21 mouse cellular contexts compared by ENCODE assay signal in the genomic region with DNA sequence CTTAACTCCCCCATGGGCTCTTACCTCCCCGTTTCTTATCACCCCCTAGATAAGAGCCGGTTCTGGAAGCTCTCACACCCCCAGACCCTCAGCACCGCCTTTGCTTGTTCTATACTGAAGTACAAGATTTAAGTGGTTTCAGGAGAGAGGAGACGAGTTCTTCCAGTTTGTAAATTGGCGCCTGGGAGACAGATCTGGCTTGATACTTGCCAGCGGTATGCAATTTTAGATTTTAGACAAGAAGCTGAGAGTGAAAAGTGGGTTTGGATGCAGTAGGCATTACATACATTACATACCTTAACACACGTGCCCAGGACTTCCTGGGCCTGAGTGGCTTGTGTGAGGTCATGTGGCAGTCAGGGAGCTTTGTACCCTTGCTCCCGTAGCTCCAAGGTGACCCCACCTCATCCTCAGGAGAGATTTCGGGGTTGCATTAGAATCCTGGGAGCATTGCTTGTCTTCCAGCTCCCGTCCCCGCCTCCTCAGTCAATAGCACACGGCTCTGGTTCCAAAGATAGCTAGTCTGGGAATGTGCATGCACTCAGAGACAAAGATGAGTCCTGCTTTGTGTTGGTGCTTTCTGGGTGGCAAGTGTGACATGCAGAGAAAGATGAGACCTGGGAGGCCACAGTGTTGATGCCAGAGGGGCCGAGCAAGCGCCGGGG. TPM values are rescaled to one million over a fixed set of nuclear protein-coding genes. Genes with fewer than 3 reads are reported as not detected.
DNase-seq lines count a peak whose midpoint lies in the region; ATAC-seq and TF ChIP-seq lines count a peak whose summit lies in the region.
"Had no signal": no experiment of that assay in that cellular context is flagged by ENCODE, and none has a peak within 500 bp of the region (broad histone marks: within the 10 kb centered on the region; RNA-seq: fewer than 3 reads in every experiment).

No protein-coding gene starts in this region.

- WGBS in heart, embryonic 13.5 days: 25% methylated on average over 15 of the region's 15 CpGs
- 54% methylated on average over 15 of the region's 15 CpGs for WGBS in lung, embryonic 14.5 days
- WGBS in intestine, embryonic 16.5 days: 63% methylated on average over 15 of the region's 15 CpGs
- WGBS in stomach, embryonic 15.5 days: 64% methylated on average over 15 of the region's 15 CpGs

- H3K36me3 ChIP-seq in heart, embryonic 13.5 days: peaks cover 37% of the 10 kb centered on the region
- H3K36me3 ChIP-seq in lung, embryonic 14.5 days (ENCODE audit: insufficient read depth): peaks cover 4% of the 10 kb centered on the region; the same call in 1 of the 2 replicates
- H3K36me3 ChIP-seq in intestine, embryonic 16.5 days (ENCODE audit: control insufficient read depth, insufficient read depth, low read length): 0 out of 2 replicates have a peak, but pooled peaks cover 2% of the 10 kb centered on the region
- H3K36me3 ChIP-seq in stomach, embryonic 15.5 days: no peaks in the 10 kb centered on the region
- H3K36me3 ChIP-seq: limb, embryonic 12.5 days; neural tube, embryonic 12.5 days had no signal

- H3K4me3 ChIP-seq in heart, embryonic 13.5 days: no peak overlapping the region
- H3K4me3 ChIP-seq in lung, embryonic 14.5 days (ENCODE audit: low read depth, low read length): no peak overlapping the region
- no peak overlapping the region for H3K4me3 ChIP-seq in intestine, embryonic 16.5 days (ENCODE audit: low read length)
- no peak overlapping the region for H3K4me3 ChIP-seq in stomach, embryonic 15.5 days (replicated peaks)
- H3K4me3 ChIP-seq: limb, embryonic 12.5 days; neural tube, embryonic 12.5 days had no signal

- intact Hi-C loops in heart, postnatal 36 days (cut with DNase I): no loop called here

- H3K27me3 ChIP-seq in heart, embryonic 13.5 days (replicated peaks): no peaks in the 10 kb centered on the region
- no peaks in the 10 kb centered on the region for H3K27me3 ChIP-seq in lung, embryonic 14.5 days (ENCODE audit: insufficient read depth, low read length)
- H3K27me3 ChIP-seq in intestine, embryonic 16.5 days (replicated peaks; ENCODE audit: control insufficient read depth, insufficient read depth, low read length): no peaks in the 10 kb centered on the region
- H3K27me3 ChIP-seq in stomach, embryonic 15.5 days (replicated peaks): no peaks in the 10 kb centered on the region
- H3K27me3 ChIP-seq: limb, embryonic 12.5 days; neural tube, embryonic 12.5 days had no signal

- DNase-seq in heart, postnatal 36 days: no peak
- peak; percentile 63 for DNase-seq in lung, embryonic 14.5 days
- no peak for DNase-seq in lung, postnatal 14 days
- DNase-seq in embryo, embryonic 10 days (ENCODE audit: low spot score): no peak
- DNase-seq: adrenal gland, adult 2 months; cerebellum, adult 18-20 months; gastrocnemius, postnatal 25 days; kidney, adult 9 months; kidney, postnatal 4 days; layer of hippocampus, postnatal 36 days; right cerebral cortex, postnatal 4 days had no signal

- H3K4me1 ChIP-seq in heart, embryonic 13.5 days: peaks cover 100% of the 10 kb centered on the region
- peaks cover 23% of the 10 kb centered on the region for H3K4me1 ChIP-seq in lung, embryonic 14.5 days (ENCODE audit: insufficient read depth)
- H3K4me1 ChIP-seq in intestine, embryonic 16.5 days (ENCODE audit: control insufficient read depth, insufficient read depth, low read length): peaks cover 53% of the 10 kb centered on the region
- H3K4me1 ChIP-seq in stomach, embryonic 15.5 days: peaks cover 25% of the 10 kb centered on the region

- H3K4me2 ChIP-seq in heart, embryonic 13.5 days: peak overlapping the region; percentile 32
- H3K4me2 ChIP-seq in lung, embryonic 14.5 days: no peak overlapping the region
- H3K4me2 ChIP-seq in intestine, embryonic 16.5 days (ENCODE audit: low read depth, low read length): no peak overlapping the region
- no peak overlapping the region for H3K4me2 ChIP-seq in stomach, embryonic 15.5 days
- H3K4me2 ChIP-seq: limb, embryonic 12.5 days; neural tube, embryonic 12.5 days had no signal

- TF ChIP-seq CTCF in lung, embryonic 14.5 days (IDR thresholded peaks at IDR 0.05; ENCODE audit: low read depth): no peak

- peak overlapping the region; percentile 74 for H3K9ac ChIP-seq in heart, embryonic 13.5 days
- no peak overlapping the region for H3K9ac ChIP-seq in lung, embryonic 14.5 days
- no peak overlapping the region for H3K9ac ChIP-seq in intestine, embryonic 16.5 days (ENCODE audit: low read depth, low read length)
- H3K9ac ChIP-seq in stomach, embryonic 15.5 days: no peak overlapping the region
- H3K9ac ChIP-seq: limb, embryonic 12.5 days; liver, embryonic 14.5 days; neural tube, embryonic 12.5 days had no signal

- no peaks in the 10 kb centered on the region for H3K9me3 ChIP-seq in heart, embryonic 13.5 days
- no peaks in the 10 kb centered on the region for H3K9me3 ChIP-seq in lung, embryonic 14.5 days (ENCODE audit: low read depth, low read length)
- no peaks in the 10 kb centered on the region for H3K9me3 ChIP-seq in intestine, embryonic 16.5 days (ENCODE audit: control insufficient read depth, low read length)
- no peaks in the 10 kb centered on the region for H3K9me3 ChIP-seq in stomach, embryonic 15.5 days
- H3K9me3 ChIP-seq: limb, embryonic 12.5 days; neural tube, embryonic 12.5 days had no signal

- peak overlapping the region; percentile 94 for H3K27ac ChIP-seq in heart, embryonic 13.5 days (replicated peaks)
- peak overlapping the region; percentile 91 for H3K27ac ChIP-seq in lung, embryonic 14.5 days (ENCODE audit: low read depth)
- H3K27ac ChIP-seq in intestine, embryonic 16.5 days (ENCODE audit: low read length): peak overlapping the region; percentile 76
- H3K27ac ChIP-seq in stomach, embryonic 15.5 days: peak overlapping the region; percentile 68; the same call in 1 of the 2 replicates
- H3K27ac ChIP-seq: limb, embryonic 12.5 days; liver, embryonic 14.5 days; neural tube, embryonic 12.5 days had no signal

- no peak for ATAC-seq in heart, embryonic 13.5 days (ENCODE audit: extremely low read depth, insufficient number of reproducible peaks, low FRiP score, low TSS enrichment)
- ATAC-seq in lung, embryonic 14.5 days (ENCODE audit: insufficient read depth): peak; percentile 30; the same call in 1 of the 2 replicates
- ATAC-seq in intestine, embryonic 16.5 days: no peak
- ATAC-seq in stomach, embryonic 15.5 days (ENCODE audit: insufficient read depth, low FRiP score, low read depth): no peak
- ATAC-seq: CD4-positive, CD25-positive, alpha-beta regulatory T cell, adult 4 months; hindbrain, embryonic 16.5 days; midbrain, embryonic 16.5 days had no signal

RNA-seq across cellular contexts. Expression of a gene that starts 43.2 kb away (rescaled TPM):
- 105 and 109 TPM in 2 replicates for polyA plus RNA-seq in heart, embryonic 13.5 days (2015; fragmentation: Nextera tagmentation; extraction: Ambion mirVana)
- total RNA-seq in heart, postnatal 36 days (2021): 100 to 1,000 TPM in 1 of 2 experiments, 10 to 100 TPM in 1; 80.8 to 101 TPM
- 15.3 and 18.3 TPM in 2 replicates for polyA plus RNA-seq in lung, embryonic 14.5 days (2014; fragmentation: Nextera tagmentation; extraction: Ambion mirVana)
- polyA plus RNA-seq in intestine, embryonic 16.5 days (2015; fragmentation: Nextera tagmentation; extraction: Ambion mirVana): 18.3 and 19.0 TPM in 2 replicates
- polyA plus RNA-seq in stomach, embryonic 15.5 days (2015; fragmentation: Nextera tagmentation; extraction: Ambion mirVana): 12.5 and 12.7 TPM in 2 replicates
- total RNA-seq: MEL had no signal
